Mouse (Mus musculus): ENCODE measurements around the gene Clp1.

Clp1 gene

GRCm38 (mm10) chr2:84727172-84727858, at the start of gene Clp1:
Gene Clp1 (minus strand): TSS chr2:84727350.
- DNase-seq, result peak; percentile 94 to 96

GRCm38 (mm10) chr2:84775665-84776064, 48.5 kb upstream of the Clp1 start:
- DNase-seq, result no peak

GRCm38 (mm10) chr2:84775241-84775640, 48.1 kb upstream of the Clp1 start, which contains the start of gene Serping1:
Gene Serping1 (minus strand): TSS chr2:84775444.
- no peak for DNase-seq

- DNase-seq, result peak; percentile 7 to 23
These were observed 47.6 kb upstream of the Clp1 start for GRCm38 (mm10) chr2:84774751-84775150.

- no peak for DNase-seq
These were observed 46.0 kb upstream of the Clp1 start for GRCm38 (mm10) chr2:84773195-84773594.

- DNase-seq, result no peak
These were observed 45.3 kb upstream of the Clp1 start for GRCm38 (mm10) chr2:84772454-84772853.

- no peak for DNase-seq
These were observed 43.4 kb upstream of the Clp1 start for GRCm38 (mm10) chr2:84770501-84770900.

- no peak for DNase-seq
These were observed 35.7 kb upstream of the Clp1 start for GRCm38 (mm10) chr2:84762818-84763217.

- no peak for DNase-seq
These were observed 35.1 kb upstream of the Clp1 start for GRCm38 (mm10) chr2:84762295-84762694.

GRCm38 (mm10) chr2:84761840-84762239, 34.7 kb upstream of the Clp1 start:
- no peak for DNase-seq

- no peak for DNase-seq
These were observed 34.2 kb upstream of the Clp1 start for GRCm38 (mm10) chr2:84761309-84761708.

GRCm38 (mm10) chr2:84760777-84761176, 33.6 kb upstream of the Clp1 start:
- DNase-seq, result no peak

GRCm38 (mm10) chr2:84758542-84759127, 31.5 kb upstream of the Clp1 start:
- no peak for DNase-seq

- no peak for DNase-seq
These were observed 30.0 kb upstream of the Clp1 start for GRCm38 (mm10) chr2:84757026-84757682.

GRCm38 (mm10) chr2:84756245-84756644, 29.1 kb upstream of the Clp1 start:
- no peak for DNase-seq

- no peak for DNase-seq
These were observed 23.0 kb upstream of the Clp1 start for GRCm38 (mm10) chr2:84750115-84750514.

GRCm38 (mm10) chr2:84744126-84744525, 17.0 kb upstream of the Clp1 start:
- no peak for DNase-seq

- no peak for DNase-seq
These were observed 16.4 kb upstream of the Clp1 start, which contains the start of gene Gm19426 for GRCm38 (mm10) chr2:84743561-84743960. Gene Gm19426 (minus strand): TSS chr2:84743655.

GRCm38 (mm10) chr2:84742451-84743283, 15.5 kb upstream of the Clp1 start:
- DNase-seq, result no peak

- no peak for DNase-seq
These were observed 14.8 kb upstream of the Clp1 start for GRCm38 (mm10) chr2:84741841-84742450.

- DNase-seq, result no peak
These were observed 13.6 kb upstream of the Clp1 start for GRCm38 (mm10) chr2:84740608-84741333.

Data from spleen, adult 18-20 months (tissue).